Mouse (Mus musculus) yolk sac, embryonic 10.5 days (tissue): ENCODE measurements around the gene Gramd1a.

Source experiments
- DNase-seq: peaks from one replicate; pipeline ENCODE4 v3.0.0-alpha.2; 2017; ENCODE audit warnings: low spot score

Gramd1a gene

DNA sequence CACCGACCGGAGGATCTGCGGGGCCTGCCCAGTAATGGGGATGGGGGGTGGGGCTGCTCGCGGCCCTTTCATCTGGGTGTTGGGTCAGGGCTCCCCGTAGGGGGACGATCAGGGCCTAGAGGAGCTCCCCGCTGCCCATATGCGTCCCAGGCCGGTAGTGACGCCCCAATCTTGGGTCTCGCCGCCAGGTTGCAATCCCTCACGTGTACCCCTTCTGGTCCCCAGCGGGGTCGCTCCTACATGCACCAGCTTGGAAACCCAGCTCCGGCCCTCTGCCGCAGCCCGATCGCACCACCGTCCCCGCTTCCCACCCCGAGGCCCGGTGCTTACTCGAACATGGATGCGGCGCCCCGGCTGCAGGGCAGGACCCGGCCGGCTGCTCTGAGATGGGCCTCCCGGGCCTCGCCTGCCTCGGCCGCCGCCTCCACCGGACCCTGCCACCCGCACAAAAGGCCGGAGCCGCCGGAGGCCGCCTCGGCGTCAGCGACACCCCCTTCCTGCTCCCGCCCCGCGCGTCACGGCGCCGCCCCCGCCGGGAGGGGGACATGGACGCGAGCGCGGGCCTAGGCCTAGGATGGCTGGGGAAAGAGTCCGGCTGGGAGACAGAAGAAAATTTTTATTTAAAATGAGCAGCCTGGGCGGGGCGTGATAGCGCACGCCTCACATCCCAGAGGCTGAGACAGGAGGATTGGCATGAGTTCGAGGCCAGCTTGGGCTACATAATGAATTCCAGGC, 5.0 kb downstream of the Gramd1a start:
- DNase-seq: peak; percentile 85

DNA sequence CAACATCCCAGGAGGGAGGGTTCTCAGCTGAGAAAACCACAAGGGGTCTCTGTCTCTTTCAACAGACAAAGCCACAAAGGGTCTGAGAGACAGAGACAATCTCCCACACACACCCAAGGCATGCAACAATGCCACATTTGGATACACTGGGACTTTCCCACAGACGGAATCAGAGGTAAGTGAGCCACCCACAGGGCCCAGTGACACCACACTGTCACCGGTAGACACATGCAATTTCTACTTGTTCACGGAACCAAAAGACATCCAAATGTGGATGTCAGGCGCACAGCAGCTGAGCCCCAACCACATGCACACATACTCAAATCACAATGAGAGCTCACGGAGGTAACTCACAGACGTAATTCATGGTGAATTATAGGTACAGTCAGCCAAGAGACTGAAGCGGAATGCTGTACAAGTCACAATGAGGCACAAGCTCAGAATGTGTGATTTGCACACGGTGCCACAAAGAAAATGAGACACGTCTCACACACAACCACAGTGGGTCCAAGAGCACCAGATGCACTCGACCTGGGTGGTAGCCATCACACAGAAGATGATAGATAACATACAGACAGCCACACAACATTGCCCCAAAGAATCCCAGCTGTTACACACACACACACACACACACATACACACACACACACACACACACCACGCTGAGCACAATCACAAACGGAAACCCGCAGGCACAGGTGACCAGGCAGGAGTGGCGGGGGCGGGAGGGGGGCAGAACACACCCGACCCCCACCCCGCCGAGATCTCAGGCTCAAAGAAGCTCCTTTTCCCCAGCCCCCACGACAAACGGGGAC, 5.7 kb downstream of the Gramd1a start:
- no peak for DNase-seq

DNA sequence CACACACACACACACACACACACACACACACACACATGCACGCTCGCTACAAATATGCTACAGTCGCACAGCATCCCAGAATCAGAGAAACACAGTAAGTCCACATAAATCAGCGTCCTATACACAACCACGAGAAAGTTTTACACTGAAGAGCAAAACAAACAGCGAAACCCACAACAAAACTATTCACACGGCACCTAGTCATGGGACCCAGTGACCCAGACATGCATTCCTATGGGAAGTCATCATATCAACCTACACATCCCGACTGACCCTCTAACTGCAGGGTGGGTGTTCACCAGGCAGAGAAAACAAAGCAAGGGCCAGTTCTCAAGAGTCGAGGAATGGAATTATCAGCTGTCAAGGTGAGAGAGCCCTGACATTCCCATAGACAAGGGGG, 6.4 kb downstream of the Gramd1a start:
- no peak for DNase-seq

DNA sequence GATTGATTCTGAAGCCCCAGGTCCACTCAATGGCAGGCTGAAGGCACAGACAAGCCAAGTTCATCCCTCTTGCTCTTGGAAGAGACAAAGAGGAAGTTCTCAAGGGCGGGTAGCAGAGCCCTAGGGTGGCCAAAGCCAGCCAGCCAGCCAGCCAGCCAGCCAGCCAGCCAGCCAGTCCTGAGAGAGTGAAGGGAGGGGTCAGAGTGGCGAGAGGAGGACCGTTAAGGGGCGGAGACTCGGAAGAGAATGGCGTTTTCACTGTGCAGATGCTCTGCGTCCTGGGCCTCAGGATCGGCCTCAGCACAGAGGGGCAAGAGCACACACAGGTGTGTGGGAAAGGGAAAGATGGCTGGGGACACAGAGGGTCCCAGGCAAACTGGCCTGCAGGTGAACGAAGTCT, 6.9 kb downstream of the Gramd1a start:
- no peak for DNase-seq

DNA sequence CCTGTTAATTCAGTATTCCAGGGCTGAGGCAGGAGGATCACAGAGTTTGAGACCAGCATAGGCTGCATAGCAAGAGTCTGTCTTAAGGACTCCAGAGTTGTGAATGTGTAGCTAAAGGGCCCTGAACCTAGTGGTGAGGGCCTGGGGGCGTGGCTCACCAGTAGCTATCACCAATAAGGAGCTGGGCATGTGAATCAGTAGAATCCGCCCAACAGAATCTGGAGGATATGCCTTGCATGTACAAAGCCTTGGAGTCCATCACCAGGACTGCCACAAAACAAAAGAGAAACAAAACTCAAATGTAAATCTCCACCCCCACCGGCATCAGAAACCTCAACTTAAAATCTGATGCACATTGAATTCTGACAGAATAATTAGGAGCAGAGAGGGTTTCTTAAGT, 7.6 kb downstream of the Gramd1a start:
- no peak for DNase-seq

DNA sequence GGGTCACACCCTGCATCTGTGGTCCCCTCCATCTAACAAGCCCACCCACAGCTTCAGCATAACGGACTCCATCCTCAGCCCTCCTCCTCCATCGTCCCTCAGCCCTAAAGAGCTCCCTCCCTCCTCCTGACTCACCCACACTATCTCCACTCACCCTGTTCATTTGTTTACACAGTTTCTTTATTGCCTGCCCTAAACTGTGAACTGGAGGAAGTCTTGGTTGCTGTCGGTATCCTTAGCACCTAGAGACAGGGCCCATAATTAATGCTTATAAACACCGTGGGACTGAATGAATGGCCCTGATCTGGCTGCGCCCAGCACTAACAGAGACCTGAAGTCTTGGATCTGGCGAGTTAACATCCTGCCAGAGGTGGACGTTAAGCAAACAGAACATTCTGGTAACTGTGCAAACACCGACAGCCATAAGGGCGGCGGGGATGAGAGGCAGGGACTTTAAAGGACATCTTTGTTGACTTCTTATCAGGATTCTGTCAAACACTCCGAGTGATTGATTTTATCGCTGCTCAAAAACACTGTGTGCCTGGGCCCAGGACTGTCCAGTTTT, 10.0 kb downstream of the Gramd1a start:
- peak; percentile 76 for DNase-seq

DNA sequence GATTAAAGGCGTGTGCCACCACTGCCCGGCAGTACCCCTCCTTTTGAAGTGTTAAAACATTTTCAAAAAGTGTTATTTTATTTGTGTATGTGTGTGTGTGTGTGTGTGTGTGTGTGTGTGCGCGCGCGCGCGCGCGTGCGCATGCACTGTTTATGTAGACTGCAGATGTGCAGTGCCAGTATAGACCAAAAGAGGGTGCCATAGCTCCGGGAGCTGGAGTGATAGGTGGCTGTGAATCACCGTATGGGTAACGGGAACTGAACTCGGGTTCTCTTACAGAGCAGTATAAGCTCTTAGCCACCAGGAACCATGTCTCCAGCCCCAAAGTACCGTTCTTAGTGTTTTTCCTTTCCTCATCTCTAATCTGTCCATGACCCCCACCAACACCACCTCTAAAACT, 10.8 kb downstream of the Gramd1a start:
- DNase-seq: no peak

DNA sequence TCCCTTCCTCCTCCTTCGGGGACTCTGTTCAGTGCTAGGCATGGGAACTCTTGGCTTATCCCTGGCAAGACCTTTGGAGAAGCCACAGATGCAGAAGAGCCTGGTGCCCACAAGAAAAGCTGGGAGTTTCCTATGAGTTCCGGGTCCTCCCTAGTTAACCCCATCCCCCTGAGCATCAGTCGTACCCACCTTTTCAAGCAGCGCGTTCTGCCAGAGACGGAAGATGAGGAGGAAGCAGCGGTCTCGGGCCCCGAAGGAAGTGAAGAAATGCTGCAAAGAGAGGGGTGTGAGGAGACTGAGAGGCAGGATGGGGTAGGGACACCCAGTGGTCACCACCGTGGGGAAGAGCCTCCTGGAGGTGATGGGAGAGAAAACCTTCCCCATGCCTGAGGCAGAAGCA, 14.8 kb downstream of the Gramd1a start:
- no peak for DNase-seq

DNA sequence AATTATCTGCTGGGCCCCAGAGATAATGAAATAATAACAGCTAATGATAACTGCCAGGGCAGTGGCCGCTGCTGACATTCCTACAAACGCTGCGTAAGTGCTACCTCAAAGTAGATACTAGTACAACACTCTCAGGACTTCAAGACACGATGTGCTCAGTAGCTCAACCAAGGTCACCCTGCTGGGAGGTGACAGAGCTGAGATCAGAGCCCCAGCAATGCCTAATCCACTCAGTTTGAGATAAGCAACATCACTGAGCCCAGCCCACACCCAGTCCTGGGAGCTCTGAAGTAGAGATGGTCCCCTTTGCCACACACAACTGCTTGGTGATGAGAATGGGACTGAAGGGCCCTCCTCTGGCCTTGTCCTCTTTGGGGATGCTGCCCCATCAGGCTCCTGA, 15.4 kb downstream of the Gramd1a start:
- no peak for DNase-seq

DNA sequence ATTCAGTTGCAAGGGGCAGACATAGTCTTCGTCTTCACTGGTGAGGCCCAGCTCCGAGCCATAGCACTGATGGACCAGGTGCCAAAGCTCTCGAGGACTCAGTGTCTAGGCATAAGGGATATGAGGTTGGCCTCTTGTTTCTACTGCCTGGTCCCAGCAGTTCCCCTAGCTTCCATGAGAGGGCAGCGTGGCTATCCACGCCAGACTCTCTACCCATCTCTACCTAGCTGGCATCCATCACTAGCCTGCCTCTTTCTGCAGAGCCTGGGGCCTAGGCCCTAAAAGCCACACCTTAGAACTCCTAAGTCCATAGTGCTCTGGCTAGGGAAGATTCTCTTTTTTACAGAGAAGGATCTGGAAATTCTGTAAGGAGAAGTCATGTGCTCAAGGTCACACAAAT, 15.9 kb downstream of the Gramd1a start:
- DNase-seq: no peak

DNA sequence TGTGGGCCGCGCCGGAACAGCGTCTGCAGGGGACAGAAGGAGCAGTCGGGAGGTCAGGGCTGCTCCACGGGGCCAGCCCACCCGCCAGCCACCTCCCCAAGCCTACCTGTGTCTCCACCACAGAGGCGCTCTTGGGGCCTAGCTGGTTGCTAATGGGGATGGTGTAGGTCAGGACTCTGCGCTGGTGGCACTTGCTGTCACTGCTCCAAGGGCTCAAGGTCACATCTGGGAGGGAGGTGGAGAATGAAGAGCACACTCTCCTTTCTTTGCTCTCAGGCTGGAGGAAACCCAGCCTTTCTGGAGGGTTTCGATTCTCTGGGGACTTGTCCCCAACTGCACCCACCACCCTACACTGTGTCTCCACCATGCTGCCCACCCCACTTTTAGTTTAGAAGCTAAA, 20.0 kb downstream of the Gramd1a start:
- DNase-seq: no peak

DNA sequence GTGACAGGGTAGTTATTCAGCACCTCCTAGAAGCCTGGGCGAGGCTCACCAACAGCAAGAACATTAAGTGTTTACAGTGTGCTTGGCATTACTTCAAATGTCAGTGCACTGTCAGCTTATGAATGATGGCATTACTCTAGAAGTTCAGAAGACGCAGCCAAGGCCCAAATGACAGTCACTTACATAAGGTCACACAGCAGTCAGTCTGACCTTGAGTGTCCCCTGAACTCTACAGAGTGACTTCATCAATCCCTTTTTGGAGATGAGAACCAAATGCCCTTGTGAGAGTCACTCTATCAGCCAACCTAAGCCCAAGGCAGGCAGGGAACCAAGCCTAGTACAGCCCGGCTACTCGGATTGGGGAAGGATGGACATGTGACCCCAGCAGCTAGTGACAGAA, 23.8 kb downstream of the Gramd1a start:
- DNase-seq: no peak

DNA sequence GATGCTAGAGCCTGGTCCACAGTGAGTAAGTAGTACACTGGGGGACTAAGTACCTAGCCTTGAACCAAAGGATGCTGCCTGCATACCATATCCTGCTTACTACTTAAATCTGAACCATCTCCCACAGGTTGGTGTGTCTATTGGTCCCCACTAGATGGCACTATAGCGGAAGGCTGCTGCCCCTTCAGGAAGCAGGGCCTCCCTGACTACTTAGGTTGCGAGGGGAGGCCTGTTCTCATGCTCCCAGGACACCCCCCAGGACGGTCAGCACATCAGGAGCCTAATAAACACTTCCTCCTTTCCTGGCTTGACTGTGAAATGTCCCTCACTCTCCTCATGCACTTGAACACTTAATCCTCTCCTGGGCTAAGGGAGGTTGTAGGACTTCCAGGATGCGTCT, 24.9 kb downstream of the Gramd1a start:
- peak; percentile 34 for DNase-seq

DNA sequence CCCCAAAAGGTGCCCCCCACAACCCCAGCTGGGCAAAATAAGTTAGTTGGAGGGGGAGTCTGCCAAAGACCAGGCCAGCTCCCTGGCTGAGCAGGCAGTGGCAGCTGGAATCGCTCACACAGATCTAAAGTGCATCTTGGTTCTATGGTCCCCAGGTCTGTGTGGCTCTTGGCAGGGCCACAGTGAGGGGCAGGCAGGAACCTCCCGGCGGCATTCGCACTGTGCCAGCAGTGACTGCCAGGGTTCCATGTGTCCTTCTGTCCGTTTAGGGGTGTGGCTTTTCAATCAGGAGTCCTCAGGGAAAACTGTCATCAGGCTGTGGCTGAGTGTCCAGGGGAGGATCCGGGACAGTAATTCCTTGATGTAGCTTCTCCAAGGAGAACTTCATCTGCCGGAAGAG, 25.5 kb downstream of the Gramd1a start:
- DNase-seq: no peak

DNA sequence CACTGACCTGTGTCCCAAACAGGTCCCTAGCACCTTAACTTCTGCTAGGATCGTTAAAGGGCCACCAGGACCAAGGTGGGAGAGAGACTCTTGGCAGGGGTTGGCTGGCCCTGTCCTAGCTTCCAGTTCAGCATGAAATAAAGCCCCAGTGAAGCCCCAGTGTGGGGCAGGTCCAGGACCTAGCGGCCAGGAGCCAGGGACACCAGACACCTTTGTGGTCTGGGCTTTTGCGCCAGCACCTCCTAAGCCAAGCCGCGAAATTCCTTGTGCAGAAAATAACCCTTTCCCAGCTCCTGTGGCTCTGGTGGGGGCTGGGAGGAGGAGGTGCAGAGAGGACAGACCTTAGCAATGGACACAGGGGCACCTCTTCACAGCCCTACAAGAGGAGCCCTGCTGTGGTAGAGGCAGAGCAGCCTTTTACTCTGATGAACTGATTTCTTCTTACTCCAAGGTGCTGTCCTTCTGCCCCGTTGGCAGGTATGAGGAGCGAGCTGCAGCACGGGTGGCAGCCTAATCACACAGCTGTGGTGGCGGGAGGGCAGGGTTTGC, 27.5 kb downstream of the Gramd1a start:
- DNase-seq: no peak

DNA sequence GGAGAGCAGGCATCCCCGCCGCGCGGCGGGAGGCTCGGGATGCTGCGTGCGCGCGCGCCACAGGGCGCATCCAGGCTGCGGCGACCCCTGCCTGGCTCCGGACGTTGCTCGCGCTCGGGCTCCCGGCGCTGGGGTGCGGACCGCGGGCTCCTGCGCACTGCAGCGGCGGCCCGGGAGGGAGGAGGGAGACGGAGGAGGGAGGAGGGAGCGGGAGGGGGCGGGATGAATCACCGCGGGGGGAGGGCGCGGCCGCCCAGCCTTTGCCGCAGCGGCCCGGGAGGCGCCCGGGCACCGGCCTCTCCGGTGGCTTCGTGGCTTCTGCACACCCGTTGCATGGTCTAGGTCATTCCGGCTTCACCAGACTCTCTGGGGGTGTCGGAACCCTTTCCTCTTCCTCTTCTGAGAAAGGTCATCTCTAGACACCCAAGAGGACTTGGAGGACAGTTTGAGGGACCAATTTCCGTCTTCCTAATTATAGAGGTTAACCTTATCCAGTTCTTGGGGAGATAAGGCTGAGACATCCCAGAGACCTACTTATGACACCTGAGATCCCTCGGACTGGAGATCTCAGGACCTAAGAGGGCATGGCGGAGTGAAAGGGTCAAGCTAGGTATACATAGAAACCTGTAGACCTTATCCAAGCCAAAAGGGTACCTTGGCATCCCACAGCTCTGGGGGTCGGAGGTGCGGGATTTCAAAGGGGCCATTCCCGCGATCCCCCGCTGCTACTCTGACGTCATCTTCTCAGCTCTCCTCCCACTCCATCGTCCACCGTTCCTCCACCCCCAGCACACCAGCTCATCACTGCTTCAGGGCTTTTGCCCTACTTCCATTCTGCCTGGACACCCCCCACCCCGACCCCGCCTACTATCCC, 28.6 kb downstream of the Gramd1a start, which contains the start of gene Scn1b:
Gene Scn1b, minus strand, starts transcription at position 153 of the 874 bp plus-strand sequence.
- DNase-seq: no peak

DNA sequence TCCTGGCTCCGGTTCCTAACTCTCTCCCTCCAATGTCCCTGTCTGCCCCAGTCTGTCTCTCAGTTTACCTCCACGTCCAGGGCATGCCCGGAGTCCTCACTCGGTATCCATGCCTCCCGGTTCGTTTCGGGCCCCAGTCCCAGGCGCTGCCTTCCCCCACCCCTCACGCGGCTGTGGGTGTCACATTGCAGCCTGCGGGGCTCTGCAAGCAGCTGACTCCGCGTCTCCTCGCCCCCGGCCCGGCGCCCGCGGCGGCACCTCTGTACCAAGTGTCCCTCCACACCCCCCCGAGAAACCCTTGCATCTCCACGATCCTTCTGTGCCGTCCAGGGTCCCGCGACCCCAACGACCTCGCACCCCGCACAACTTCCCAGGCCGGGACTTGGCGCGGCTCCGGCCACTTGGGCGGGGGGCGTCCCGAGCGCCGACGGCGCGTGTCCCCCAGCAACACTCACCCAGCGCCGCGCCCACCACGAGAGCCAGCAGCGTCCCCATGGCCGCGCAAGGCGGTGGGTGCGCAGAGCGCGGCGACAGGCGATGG, 29.4 kb downstream of the Gramd1a start:
- DNase-seq: no peak

DNA sequence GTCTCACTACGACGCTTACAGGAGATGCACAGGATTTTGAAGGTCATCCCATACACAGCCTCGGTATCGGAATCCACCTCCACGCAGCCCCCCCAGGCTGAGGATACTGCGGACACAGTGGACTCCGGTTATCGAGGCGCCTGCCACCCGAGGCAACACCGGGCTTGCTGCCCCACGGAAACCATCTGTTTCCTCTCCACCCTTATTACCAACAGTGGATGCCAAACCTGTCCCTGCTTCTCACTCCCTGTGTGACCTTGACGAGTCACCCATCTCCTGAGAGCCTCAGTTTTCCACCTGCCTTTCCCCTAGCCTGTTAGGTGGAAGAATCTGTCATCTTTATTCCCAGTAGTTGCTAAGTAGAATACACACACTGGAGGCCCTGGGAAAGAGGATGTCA, 30.6 kb downstream of the Gramd1a start:
- DNase-seq: no peak

DNA sequence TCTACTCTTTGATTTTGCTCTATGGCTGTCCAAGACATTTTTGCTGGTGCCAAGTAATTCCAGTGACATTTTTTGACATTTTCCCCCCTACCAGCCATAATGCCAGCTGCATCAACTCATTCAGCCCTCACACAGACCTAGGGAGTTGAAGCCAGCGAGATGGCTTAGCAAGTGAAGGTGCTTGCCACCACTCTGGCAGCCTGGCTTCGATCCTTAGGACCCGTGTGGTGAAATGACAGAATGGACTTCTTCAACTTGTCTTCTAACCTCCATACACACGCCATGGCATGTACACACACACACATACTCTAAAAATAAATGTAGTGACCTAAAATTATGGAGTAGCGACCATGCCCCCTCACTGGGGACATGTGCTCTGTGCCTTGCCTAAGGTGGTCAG, 31.3 kb downstream of the Gramd1a start:
- no peak for DNase-seq

DNA sequence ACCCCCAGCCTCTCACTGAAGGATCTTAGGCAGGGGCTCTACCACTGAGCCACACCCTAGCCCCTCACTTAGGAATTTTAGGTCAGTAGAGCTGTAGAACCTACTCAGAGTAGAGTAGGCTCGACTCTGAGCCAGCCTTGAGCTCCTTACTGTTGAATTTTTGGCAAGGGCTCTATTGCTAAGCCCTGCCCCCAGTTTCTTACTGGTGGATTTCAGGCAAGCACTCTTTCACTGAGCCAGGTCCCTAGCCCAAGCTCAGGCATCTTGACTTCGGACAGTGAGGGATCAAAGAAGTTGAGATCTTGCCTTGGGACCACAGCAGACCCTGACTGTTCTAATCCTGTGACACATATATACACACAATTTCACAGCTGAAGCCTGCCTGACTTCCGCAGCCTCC, 32.0 kb downstream of the Gramd1a start:
- no peak for DNase-seq
